Mouse (Mus musculus) lung, postnatal 0 days (tissue): ENCODE results near the gene Nol7.

Source experiments
- CTCF ChIP-seq: IDR thresholded peaks from 2 replicates; pipeline ENCODE4 v1.5.1; 2016; ENCODE audit warnings: antibody characterized with exemption, mild to moderate bottlenecking
- EP300 ChIP-seq: IDR thresholded peaks from 2 replicates; pipeline ENCODE4 v1.6.1; 2016; ENCODE audit warnings: antibody characterized with exemption, mild to moderate bottlenecking, control low read depth

GRCm38 (mm10) chr13:43397700-43398296 is 392 bp upstream of the Nol7 start:
- TF ChIP-seq CTCF (no peak), EP300 (no peak)
